ENCODE assay signal across 15 mouse cellular contexts in genomic region chr14:104380986-104381385, GRCm38 (mm10).
DNase-seq lines count a peak whose midpoint lies in the region; ATAC-seq lines count a peak whose summit lies in the region.
"Had no signal": no experiment of that assay in that cellular context is flagged by ENCODE, and none has a peak within 500 bp of the region (broad histone marks: within the 10 kb centered on the region; RNA-seq: fewer than 3 reads in every experiment).

No protein-coding gene starts in this region.

- no peaks in the 10 kb centered on the region for H3K36me3 ChIP-seq in limb, embryonic 12.5 days
- no peaks in the 10 kb centered on the region for H3K36me3 ChIP-seq in limb, embryonic 10.5 days
- no peaks in the 10 kb centered on the region for H3K36me3 ChIP-seq in hindbrain, embryonic 13.5 days
- no peaks in the 10 kb centered on the region for H3K36me3 ChIP-seq in midbrain, embryonic 15.5 days (replicated peaks)
- H3K36me3 ChIP-seq: limb, embryonic 15.5 days had no signal

- WGBS in limb, embryonic 12.5 days, result 58% methylated on average over 5 of the region's 5 CpGs
- 78% methylated on average over 5 of the region's 5 CpGs for WGBS in limb, embryonic 10.5 days
- WGBS in hindbrain, embryonic 13.5 days, result 34% methylated on average over 5 of the region's 5 CpGs
- WGBS in midbrain, embryonic 15.5 days, result 33% methylated on average over 5 of the region's 5 CpGs

- H3K9me3 ChIP-seq in limb, embryonic 12.5 days, result no peaks in the 10 kb centered on the region
- H3K9me3 ChIP-seq in limb, embryonic 10.5 days (replicated peaks), result no peaks in the 10 kb centered on the region
- no peaks in the 10 kb centered on the region for H3K9me3 ChIP-seq in hindbrain, embryonic 13.5 days
- H3K9me3 ChIP-seq in midbrain, embryonic 15.5 days, result no peaks in the 10 kb centered on the region
- H3K9me3 ChIP-seq: limb, embryonic 15.5 days had no signal

- H3K4me2 ChIP-seq in limb, embryonic 12.5 days, result no peak overlapping the region
- H3K4me2 ChIP-seq in hindbrain, embryonic 13.5 days, result no peak overlapping the region
- no peak overlapping the region for H3K4me2 ChIP-seq in midbrain, embryonic 15.5 days
- H3K4me2 ChIP-seq: limb, embryonic 15.5 days had no signal

- peak; percentile 26; the same call in 1 of the 2 replicates for ATAC-seq in limb, embryonic 12.5 days (ENCODE audit: insufficient number of reproducible peaks, insufficient read depth, low FRiP score, low TSS enrichment, low read depth)
- peak; percentile 79; the same call in 1 of the 2 replicates for ATAC-seq in hindbrain, embryonic 13.5 days (ENCODE audit: low FRiP score)
- ATAC-seq in midbrain, embryonic 15.5 days (replicated peaks), result peak; percentile 93

- H3K4me1 ChIP-seq in limb, embryonic 12.5 days (replicated peaks), result no peaks in the 10 kb centered on the region
- H3K4me1 ChIP-seq in limb, embryonic 10.5 days, result 0 out of 2 replicates have a peak, but pooled peaks cover 6% of the 10 kb centered on the region
- H3K4me1 ChIP-seq in hindbrain, embryonic 13.5 days (replicated peaks), result peaks cover 5% of the 10 kb centered on the region; the same call in 1 of the 2 replicates
- H3K4me1 ChIP-seq in midbrain, embryonic 15.5 days, result peaks cover 10% of the 10 kb centered on the region; the same call in 1 of the 2 replicates
- H3K4me1 ChIP-seq: limb, embryonic 15.5 days had no signal

- no peaks in the 10 kb centered on the region for H3K27me3 ChIP-seq in limb, embryonic 12.5 days
- no peaks in the 10 kb centered on the region for H3K27me3 ChIP-seq in limb, embryonic 10.5 days (ENCODE audit: low read depth, poor library complexity, severe bottlenecking)
- no peaks in the 10 kb centered on the region for H3K27me3 ChIP-seq in hindbrain, embryonic 13.5 days
- H3K27me3 ChIP-seq in midbrain, embryonic 15.5 days (replicated peaks), result no peaks in the 10 kb centered on the region
- H3K27me3 ChIP-seq: limb, embryonic 15.5 days had no signal

- H3K9ac ChIP-seq in limb, embryonic 12.5 days (replicated peaks), result no peak overlapping the region
- no peak overlapping the region for H3K9ac ChIP-seq in hindbrain, embryonic 13.5 days
- no peak overlapping the region for H3K9ac ChIP-seq in midbrain, embryonic 15.5 days
- H3K9ac ChIP-seq: limb, embryonic 15.5 days had no signal

- no peak overlapping the region for H3K27ac ChIP-seq in limb, embryonic 12.5 days
- H3K27ac ChIP-seq in limb, embryonic 10.5 days, result no peak overlapping the region
- no peak overlapping the region for H3K27ac ChIP-seq in hindbrain, embryonic 13.5 days
- H3K27ac ChIP-seq in midbrain, embryonic 15.5 days, result peak overlapping the region; percentile 38
- H3K27ac ChIP-seq: limb, embryonic 15.5 days had no signal

- no peak for DNase-seq in limb, embryonic 10.5 days (ENCODE audit: low spot score)
- no peak for DNase-seq in layer of hippocampus, adult 8-10 months (ENCODE audit: low spot score in 2 of 2)
- no peak for DNase-seq in gastrocnemius, postnatal 4 days (ENCODE audit: low spot score in 2 of 2)
- DNase-seq in adrenal gland, postnatal 10 days, result no peak
- DNase-seq: cerebellum, postnatal 14 days; gastrocnemius, postnatal 14 days; kidney, adult 8-10 months; kidney, postnatal 25 days; layer of hippocampus, adult 9-11 months; lung, postnatal 14 days; thymus, adult 18-20 months had no signal

- H3K4me3 ChIP-seq in limb, embryonic 12.5 days (replicated peaks), result no peak overlapping the region
- H3K4me3 ChIP-seq in limb, embryonic 10.5 days, result no peak overlapping the region
- H3K4me3 ChIP-seq in hindbrain, embryonic 13.5 days, result no peak overlapping the region
- no peak overlapping the region for H3K4me3 ChIP-seq in midbrain, embryonic 15.5 days
- H3K4me3 ChIP-seq: limb, embryonic 15.5 days had no signal

Comparison
In these comparisons a context has a peak if more than half of its experiments do, and no peak if none do; other contexts are left out.
1. ATAC-seq: peak in every context shown above with its lines; median percentile 93 in midbrain, embryonic 15.5 days; 79 in hindbrain, embryonic 13.5 days; 26 in limb, embryonic 12.5 days.